Mouse (Mus musculus) T-cell, adult 2 months (primary cell): ENCODE data around the gene Tgfb2.

Experiments
- DNase-seq: peaks from one replicate; pipeline ENCODE4 v3.0.0; 2022; ENCODE audit warnings: low spot score

The Tgfb2 gene

DNA sequence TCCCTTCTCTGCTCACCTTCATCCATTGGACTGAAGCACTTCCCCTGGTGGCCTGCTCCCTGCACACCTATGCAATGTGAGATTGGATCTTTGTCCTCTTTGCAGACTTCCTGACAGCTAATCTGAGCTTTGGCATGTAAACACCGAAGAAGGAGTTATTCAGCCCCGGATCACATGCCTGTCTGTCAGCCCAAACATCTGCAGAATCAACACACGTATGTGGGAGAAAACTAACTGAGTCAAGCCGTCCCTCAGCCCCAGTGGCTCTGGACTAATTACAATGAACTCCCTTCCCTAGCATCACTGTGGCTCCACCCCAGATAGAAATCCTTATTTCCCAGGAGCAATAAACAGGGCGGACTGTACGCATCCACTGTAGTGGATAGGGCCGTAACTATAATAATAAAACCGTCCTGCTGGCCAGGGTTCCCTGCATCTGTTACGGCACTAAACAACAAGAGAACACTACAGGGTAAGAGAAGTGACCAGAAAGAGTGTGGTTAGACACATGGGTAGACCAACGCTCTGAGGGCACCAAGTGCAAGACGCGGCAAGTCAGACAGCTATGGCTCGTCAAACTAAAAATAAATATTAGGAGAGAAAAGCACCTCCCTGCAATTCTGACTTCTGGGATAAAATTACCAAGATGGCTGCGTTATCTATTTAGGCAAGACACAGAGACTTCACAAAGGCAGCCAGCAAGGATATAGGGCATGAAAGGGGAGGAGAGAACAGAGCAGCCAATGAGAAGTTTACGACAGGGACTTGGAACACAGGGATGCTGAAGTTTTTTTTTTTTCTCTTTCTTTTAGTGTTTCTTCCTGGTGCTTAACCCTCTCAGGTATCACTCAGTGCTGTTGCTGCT, 3.2 kb downstream of the Tgfb2 start:
- no peak for DNase-seq

DNA sequence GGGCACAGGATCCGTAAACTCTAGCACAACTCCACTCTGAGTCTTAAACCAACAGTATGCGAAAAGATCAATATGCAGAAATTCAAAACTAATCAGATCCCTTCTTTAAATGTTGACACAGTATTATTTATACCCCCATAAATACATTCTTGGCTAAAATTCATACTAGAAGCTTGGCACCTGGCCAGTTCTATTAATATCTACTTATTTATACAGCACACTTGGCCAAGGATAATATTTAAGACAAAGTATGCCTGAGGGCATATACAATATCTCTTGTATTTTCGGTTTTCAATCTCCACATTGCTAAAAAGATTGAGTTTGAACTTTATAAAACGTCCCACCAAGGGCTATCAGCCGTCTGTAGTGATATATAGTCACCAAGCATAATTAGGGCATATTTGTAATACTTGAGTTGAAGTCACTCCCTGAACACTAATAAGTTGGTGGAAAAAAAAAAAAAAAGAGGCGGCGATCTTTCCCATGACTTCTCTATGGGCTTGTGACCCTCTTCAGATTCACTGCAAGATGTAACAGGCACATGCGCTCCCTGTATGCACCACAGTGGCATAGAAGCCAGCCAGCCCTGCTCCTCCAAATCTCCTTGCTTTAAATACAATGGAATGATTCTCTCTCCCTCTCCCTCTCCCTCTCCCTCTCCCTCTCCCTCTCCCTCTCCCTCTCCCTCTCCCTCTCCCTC, 4.4 kb downstream of the Tgfb2 start:
- DNase-seq, result no peak

DNA sequence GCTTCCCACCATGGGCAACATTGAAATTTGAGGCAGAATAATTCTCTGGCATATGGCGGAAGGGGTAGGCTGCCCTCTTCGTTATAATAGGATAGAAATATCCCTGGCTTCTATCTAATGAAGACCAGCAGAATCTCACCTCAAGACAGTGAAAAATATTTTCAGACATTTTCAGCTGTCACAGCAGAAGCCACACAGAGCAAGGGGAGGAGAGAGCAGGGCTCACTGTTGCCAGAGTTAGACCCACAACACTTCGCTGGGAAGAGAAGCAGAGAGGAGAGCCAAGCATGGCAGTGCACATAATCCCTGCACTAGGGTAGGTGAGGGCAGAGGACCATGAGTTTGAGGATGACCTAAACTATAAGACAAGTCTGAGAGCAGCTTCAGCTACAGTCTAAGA, 5.3 kb downstream of the Tgfb2 start:
- DNase-seq, result no peak

DNA sequence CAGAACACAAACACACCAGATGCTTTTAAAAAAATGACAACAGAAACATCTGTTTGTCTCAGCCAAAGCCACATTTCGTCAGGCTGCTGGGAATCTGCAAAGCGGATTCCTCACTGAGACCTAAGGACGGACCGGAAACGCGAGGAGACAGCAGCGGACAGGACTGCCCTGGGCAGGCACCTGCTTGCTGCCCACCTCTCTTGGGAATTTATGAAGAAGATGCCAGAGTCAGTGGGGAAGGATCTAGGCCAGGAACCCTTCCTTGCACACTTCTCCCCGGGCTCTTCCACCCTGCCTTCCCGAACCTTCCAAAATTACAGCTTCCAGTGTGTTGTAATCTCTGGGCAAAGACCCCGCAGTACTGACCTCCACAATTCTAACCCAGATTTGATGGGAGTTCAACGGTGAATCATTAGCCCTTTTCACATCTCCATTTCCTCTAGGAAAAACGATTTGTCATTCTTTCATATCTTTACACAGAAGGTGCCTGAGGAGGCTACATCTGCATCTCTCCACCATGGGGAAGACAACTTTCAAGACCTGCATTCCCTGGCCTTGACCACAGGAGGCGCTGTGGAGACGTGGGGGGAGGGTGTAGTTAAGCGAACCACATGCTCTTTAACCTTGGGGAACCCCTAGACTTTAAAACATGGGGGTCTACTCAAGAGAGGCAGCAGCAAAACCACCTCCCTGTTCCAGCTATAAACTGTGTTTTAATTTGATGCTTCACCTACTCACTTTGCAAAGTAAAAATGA, 7.0 kb downstream of the Tgfb2 start:
- DNase-seq, result no peak

- no peak for DNase-seq
Observed at GRCm38 (mm10) chr1:186696231-186696630, 9.6 kb downstream of the Tgfb2 start.

DNA sequence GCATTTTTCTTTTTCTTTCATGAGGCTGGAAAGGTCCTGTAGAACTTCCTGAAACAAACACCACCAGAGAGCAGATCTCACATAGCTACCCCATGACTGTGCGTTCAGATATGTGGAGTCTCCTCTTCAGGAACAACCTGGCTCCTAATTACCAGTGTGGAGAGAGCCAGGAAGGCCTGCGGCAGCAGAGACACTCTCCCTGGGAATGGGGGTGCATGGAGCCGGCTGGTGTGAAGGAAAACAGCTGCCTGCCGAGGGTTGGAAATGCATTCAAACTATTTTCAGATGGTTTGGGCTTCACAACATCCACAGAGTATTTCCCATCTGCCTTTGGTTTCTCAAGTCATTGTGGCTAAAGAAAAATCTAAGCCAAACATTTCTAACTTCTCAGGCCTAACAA, 10.4 kb downstream of the Tgfb2 start:
- DNase-seq, result no peak

GRCm38 (mm10) chr1:186692370-186692769, 13.4 kb downstream of the Tgfb2 start:
- DNase-seq, result no peak

- no peak for DNase-seq
Observed at GRCm38 (mm10) chr1:186691708-186692107, 14.1 kb downstream of the Tgfb2 start.

DNA sequence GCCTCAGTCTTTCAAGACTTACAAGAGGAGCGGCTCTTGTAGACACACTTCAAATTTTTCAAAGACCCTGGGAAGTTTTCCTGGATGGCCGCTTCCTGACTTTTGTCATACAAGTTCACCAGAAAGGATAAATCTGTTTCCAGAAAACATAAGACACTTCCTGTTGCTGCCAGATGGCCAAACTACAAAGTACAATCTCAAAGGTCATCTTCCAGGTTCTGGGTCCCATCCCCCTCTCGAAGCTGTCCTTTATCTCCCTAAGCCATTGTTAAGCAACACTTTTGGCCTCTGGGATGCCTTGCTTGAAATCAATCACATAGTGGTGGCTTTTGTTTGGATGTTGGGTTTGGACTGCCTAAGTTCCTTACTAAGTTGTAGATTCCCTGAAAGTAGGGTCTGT, 21.7 kb downstream of the Tgfb2 start:
- DNase-seq, result no peak

DNA sequence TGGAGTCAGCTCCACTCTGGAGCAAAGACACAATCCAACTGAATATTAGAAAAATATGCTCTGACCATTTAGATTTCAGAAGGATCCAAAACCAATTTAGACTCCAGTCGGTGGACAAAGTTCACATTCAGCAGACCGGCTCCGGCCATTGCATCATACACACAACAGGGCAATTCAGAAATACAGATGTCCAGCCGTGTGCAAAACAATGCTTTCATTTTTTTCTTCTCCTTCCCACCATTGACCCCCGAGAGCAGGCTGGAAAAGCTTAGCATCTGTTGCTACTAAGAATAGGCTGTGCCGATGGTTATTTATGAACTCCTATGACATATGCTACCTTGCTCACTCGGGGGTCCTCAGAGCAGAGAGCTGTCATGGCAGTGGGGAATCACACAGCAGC, 23.2 kb downstream of the Tgfb2 start:
- DNase-seq, result no peak

- DNase-seq, result no peak
Observed at GRCm38 (mm10) chr1:186677614-186678013, 28.2 kb downstream of the Tgfb2 start.

GRCm38 (mm10) chr1:186676199-186676598, 29.6 kb downstream of the Tgfb2 start:
- DNase-seq, result no peak

- DNase-seq, result no peak
Observed at GRCm38 (mm10) chr1:186675263-186675662, 30.5 kb downstream of the Tgfb2 start.

- no peak for DNase-seq
Observed at GRCm38 (mm10) chr1:186674621-186675020, 31.2 kb downstream of the Tgfb2 start.

DNA sequence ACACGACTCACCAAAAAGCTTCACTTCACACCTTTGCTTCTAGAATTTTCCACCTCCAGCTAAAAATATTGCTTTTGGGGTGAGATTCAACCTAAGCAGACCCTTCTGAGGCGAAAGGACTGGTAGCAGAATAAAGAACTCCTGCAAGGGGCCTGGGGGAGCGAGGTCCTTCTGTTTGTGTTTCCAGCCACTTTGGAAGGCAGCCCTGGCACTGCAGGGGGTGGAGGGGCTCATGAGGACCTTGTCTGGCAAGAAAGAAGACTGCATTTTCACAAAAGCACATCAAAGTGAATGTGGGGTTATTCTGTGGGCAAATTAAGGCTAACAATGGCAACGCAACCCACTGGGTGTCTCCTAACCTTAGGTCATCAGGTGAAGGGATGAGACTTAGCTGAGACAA, 32.6 kb downstream of the Tgfb2 start:
- DNase-seq, result no peak

DNA sequence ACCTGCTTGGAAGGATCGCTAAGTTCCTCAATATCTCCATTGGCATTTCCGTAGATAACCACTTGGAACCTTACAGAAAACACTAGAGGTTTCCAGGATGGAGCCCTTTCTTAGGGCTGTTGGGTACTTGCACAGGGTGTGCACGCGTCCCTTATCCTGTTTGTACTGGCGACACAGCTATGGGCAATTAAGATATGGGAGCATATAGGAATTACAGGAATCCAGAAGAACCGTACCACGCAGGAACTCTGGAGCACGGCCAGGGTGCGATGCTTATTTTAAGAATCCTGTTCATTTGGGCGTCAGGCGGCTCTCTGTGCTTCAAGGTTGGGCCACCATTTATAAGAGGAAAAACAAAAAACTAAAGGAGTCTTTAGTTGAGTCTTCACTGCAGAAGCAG, 42.4 kb downstream of the Tgfb2 start:
- DNase-seq, result no peak

- DNase-seq, result no peak
Observed at GRCm38 (mm10) chr1:186662996-186663395, 42.8 kb downstream of the Tgfb2 start.

DNA sequence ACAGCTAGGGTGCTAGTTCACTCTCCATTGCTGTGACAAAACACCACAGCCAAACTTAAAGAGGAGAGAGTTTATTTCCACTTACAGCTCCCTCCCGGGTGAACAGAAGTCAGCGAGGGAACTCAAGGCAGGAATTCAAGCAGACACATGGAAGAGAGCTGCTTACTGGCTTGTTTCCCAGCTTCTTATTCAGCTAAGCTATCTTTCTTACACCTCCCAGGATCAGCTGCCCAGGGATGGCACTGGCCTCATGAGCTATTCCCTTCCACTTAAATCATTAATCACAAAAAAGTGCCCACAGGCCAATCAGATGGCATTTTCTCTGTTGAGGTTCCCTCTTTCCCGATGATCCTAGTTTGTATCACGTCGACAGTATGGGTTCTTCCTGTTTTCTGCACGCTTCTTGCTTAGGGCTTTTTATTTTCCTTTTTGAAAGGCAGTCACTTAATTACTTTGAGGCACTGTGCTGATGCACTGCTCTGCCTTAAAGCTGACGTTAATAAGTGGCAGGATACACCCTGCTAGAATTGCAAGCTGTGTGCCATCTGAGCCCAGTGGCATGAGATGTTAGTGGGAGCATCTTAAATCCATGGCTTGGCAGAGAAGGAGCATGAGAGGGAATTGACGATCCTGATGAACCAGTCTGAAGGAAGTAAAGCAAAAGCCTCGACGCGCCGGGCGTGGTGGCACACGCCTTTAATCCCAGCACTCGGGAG, 44.4 kb downstream of the Tgfb2 start:
- DNase-seq, result no peak

GRCm38 (mm10) chr1:186658783-186659182, 47.0 kb downstream of the Tgfb2 start:
- no peak for DNase-seq

DNA sequence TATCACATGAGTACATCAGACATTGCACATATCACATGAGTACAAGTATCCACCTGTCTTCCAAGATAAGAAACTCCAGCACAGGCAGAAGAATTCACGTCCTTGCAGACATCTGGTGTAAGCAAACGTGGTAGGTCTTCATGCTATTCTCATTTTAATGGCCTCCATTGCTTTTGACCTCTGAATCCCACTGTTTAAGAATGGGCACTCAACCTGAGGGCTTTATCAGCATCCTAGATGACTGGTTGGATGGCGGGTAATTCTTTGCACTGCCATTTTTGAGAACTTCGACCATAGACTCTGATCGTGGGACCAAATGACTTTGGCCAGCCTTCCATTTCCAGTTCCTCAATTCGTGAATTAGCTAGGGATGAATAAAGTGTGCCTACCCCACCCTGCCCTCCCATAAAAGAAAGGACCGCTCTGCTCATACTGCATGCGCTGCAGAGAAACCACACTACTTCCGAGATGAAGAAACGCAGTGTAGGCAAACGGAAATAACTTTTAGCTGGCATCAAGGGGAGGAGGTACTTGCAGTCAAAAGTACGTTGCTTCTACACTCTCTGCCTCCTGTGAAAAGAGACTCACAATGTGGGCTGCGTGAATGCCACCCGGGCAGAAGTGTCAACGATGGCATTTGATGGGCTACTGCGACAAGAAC, 48.1 kb downstream of the Tgfb2 start:
- no peak for DNase-seq

DNA sequence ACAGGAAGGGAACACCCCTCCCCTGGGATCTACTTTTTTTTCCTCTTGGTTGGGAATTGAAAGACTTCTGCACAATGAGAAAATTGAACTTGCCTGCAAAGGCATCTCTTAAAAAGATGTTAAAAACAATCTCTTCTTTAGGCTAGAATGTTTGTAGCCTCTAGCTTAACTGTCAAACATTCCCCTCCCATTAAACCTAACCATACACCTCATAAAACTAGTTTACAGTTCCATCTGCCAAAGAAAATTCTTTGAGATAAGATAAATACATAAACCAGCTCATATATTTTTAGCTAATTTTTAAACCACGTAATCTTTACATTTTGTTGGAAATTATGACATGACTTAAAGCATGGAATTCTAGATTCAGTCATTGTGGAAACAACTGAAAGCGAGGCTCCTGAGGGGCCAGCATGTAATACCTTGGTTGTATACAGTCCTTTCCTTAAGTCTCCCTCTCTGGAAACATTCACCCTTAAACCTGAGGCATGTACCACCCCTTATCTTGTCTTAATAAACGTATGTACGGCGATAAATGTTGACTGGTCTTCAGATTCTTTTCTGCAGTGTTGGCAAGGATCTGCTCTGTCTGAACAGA, 49.0 kb downstream of the Tgfb2 start:
- no peak for DNase-seq
